Mouse (Mus musculus) heart, adult 2 months (tissue): ENCODE data around the gene Orc4. TPM values are rescaled to one million over a fixed set of nuclear protein-coding genes. Genes with fewer than 3 reads are reported as not detected.

Experiments
- DNase-seq, 2 experiments: peaks; one replicate each; pipeline ENCODE4 v3.0.0; 2021
- H3K27ac ChIP-seq: fragments of 200-600 bp; 2 replicates; pipeline ENCODE4 v1.8.1; 2022
- H3K27me3 ChIP-seq: fragments of 200-500 bp; 2 replicates; pipeline ENCODE4 v1.6.1; 2012; ENCODE audit warnings: mild to moderate bottlenecking, low read length, inconsistent platforms, mixed read lengths; ENCODE audit not compliant: control insufficient read depth, insufficient read depth
- H3K36me3 ChIP-seq: fragments of 200-500 bp; 2 replicates; pipeline ENCODE4 v1.6.1; 2012; ENCODE audit warnings: low read length, inconsistent platforms; ENCODE audit not compliant: control insufficient read depth, insufficient read depth
- H3K4me1 ChIP-seq: fragments of 200-500 bp; 2 replicates; pipeline ENCODE4 v1.6.1; 2011; ENCODE audit warnings: low read length; ENCODE audit not compliant: control insufficient read depth, insufficient read depth
- H3K4me3 ChIP-seq: fragments of 200-600 bp; 2 replicates; pipeline ENCODE4 v1.8.1; 2022
- H3K79me2 ChIP-seq: fragments of 200-500 bp; replicated peaks from 2 replicates; pipeline ENCODE4 v1.6.1; 2012; ENCODE audit warnings: mild to moderate bottlenecking, inconsistent platforms, low read length, moderate library complexity, mixed read lengths; ENCODE audit not compliant: control insufficient read depth, insufficient read depth
- H3K9ac ChIP-seq: fragments of 200-500 bp; 2 replicates; pipeline ENCODE4 v1.6.1; 2012; ENCODE audit warnings: low read depth, mild to moderate bottlenecking, control low read depth, inconsistent platforms, low read length, mixed read lengths
- CTCF ChIP-seq: fragments of 200-600 bp; IDR thresholded peaks from 2 replicates; pipeline ENCODE4 v1.8.1; 2022; ENCODE audit warnings: antibody characterized with exemption, mild to moderate bottlenecking, moderate library complexity
- EP300 ChIP-seq: fragments of 200-500 bp; IDR thresholded peaks from 2 replicates; pipeline ENCODE4 v1.6.1; 2011; ENCODE audit warnings: low read depth, low read length, control low read depth; ENCODE audit not compliant: insufficient read depth
- POLR2A ChIP-seq: fragments of 200-500 bp; IDR thresholded peaks from 2 replicates; pipeline ENCODE4 v1.6.1; 2011; ENCODE audit warnings: mild to moderate bottlenecking, low read depth, low read length, control low read depth; ENCODE audit not compliant: insufficient read depth
- WGBS: fragments of 180-500 bp; shearing (Covaris S2); methylation state at CpG from one replicate; pipeline ENCODE4 v1.1.7; 2018; 5-methylcytosine and 5-hydroxymethylcytosine counted together
- intact Hi-C: fragments of 180-260 bp; cut with DNase I; formaldehyde crosslinking; loops from one replicate; pipeline ENCODE4 v1.15.1; 2025
- long read RNA-seq: library from polyadenylated mRNA; stranded (forward); transcript quantifications from one replicate; pipeline ENCODE4 v2.0.0, GENCODE M21; 2021
- polyA plus RNA-seq: library from polyadenylated mRNA; depleted of rRNA; stranded (reverse); fragments of >200 nt; gene quantifications from 2 replicates; pipeline ENCODE4 v1.2.3, GENCODE M21; 2012; rRNA removed
- total RNA-seq, 2 experiments: library from RNA; stranded (reverse); gene quantifications; 2 replicates each; pipeline ENCODE4 v1.2.3; 2021

The Orc4 gene
- total RNA-seq (10 to 100 TPM; 25.1 to 30.2 TPM), polyA plus RNA-seq (7.5 and 17.2 TPM in 2 replicates)
- long read RNA-seq, full-length matches to known transcripts: 21 of 35 reads
- long read RNA-seq, partial matches to known transcripts: 1 of 35 reads
- long read RNA-seq, other reads (novel, unspliced or antisense): 13 of 35 reads

DNA sequence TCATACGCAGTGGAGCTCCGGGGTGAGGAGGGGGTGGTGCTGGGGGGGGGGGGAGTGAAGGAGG is at the start of gene Orc4:
Gene Orc4 (minus strand): TSS at position 26 of the 64 bp plus-strand sequence.
- peak within 1 kb of the TSS; percentile 91 for H3K27ac ChIP-seq
- peaks cover 3% of the 10 kb centered on the region; the same call in 1 of the 2 replicates for H3K36me3 ChIP-seq
- no peaks in the 10 kb centered on the region for H3K27me3 ChIP-seq
- WGBS: 0% methylated on average over 2 of the region's 2 CpGs
- no peaks in the 10 kb centered on the region for H3K4me1 ChIP-seq
- peak within 1 kb of the TSS; percentile 82 for H3K9ac ChIP-seq
- H3K4me3 ChIP-seq: peak within 1 kb of the TSS; percentile 97
- no peak for TF ChIP-seq EP300
- TF ChIP-seq POLR2A: no peak
- H3K79me2 ChIP-seq: peaks cover 2% of the 10 kb centered on the region
- intact Hi-C loops: no loop called here
- no peak for DNase-seq

DNA sequence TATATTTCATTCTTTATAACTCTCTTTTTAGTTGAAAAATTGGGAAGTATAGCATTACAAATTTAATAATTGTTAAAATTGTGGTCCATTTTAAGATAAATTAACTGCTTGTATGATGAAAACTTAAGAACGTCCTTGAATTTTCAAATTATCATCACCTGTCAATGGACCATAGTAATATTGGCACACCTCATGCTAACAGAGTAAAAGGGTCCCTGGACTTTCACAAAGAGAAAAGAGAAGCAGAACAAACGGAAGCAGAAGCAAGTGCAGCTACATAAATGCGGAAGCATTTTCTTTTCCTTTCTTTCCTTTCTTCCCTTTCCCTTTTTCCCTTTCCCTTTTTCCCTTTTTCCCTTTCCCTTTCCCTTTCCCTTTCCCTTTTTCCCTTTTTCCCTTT is 40.2 kb upstream of the Orc4 start:
- no peak for DNase-seq
- Histone ChIP-seq H3K79me2 (no peaks in the 10 kb centered on the region), H3K4me1 (no peaks in the 10 kb centered on the region), H3K4me3 (no peak overlapping the region), H3K36me3 (no peaks in the 10 kb centered on the region), H3K27ac (no peak overlapping the region), H3K9ac (no peak overlapping the region), H3K27me3 (no peaks in the 10 kb centered on the region)
- no peak for TF ChIP-seq CTCF
- TF ChIP-seq EP300: no peak
- TF ChIP-seq POLR2A: no peak
- intact Hi-C loops: no loop called here
- whole genome bisulfite sequencing: 90% methylated on average over 3 of the region's 3 CpGs

DNA sequence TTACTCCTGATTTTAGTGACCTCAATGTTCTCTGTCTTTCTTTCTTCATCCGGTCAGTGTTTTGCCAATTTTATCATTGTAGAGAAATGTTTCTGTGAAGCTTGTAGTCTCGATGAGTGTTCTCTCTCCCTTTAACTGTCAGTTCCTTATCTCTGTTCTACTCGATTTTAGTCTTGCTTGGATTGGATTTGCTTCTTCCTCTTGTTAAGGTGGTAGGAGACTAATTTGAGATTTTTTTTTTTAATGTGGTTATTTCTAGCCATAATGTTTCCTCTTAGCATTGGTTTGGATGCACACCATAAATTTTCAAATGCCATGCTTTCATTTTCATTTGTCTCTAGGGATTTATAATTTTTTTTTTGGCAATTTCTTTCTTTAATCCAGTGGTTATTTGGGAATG is 28.8 kb upstream of the Orc4 start:
- Histone ChIP-seq H3K36me3 (peaks cover 4% of the 10 kb centered on the region), H3K27me3 (no peaks in the 10 kb centered on the region), H3K27ac (no peak overlapping the region), H3K4me1 (peaks cover 1% of the 10 kb centered on the region; the same call in 1 of the 2 replicates), H3K9ac (no peak overlapping the region), H3K4me3 (no peak overlapping the region), H3K79me2 (no peaks in the 10 kb centered on the region)
- TF ChIP-seq CTCF: no peak
- TF ChIP-seq EP300: no peak
- no peak for TF ChIP-seq POLR2A
- WGBS: 13% methylated on average over 3 of the region's 3 CpGs
- no peak for DNase-seq
- intact Hi-C loops: no loop called here

DNA sequence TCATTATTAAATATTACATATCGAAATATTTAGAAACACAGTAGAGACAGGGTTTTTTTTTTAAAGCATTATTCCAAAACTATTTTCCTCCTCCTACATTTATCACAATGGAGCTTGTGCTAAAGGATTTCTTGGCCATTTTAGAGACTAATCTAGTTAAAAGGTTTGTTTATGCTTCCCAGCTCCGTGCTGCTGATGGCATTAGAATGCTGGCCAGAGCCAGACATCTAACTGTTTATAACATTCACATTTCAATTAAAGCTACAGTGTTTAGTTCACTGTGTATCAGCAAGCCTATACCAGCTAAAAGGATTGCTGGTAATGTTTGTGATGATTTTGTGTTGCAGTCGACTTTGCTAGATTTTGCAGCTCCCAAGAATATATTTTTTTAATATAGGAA is 6.5 kb upstream of the Orc4 start:
- DNase-seq: no peak
- intact Hi-C loops: no loop called here
- no peak overlapping the region for H3K4me3 ChIP-seq
- WGBS: 58% methylated on average over 3 of the region's 3 CpGs
- H3K4me1 ChIP-seq: no peaks in the 10 kb centered on the region
- no peak overlapping the region for H3K9ac ChIP-seq
- no peaks in the 10 kb centered on the region for H3K27me3 ChIP-seq
- H3K27ac ChIP-seq: no peak overlapping the region
- no peak for TF ChIP-seq CTCF
- TF ChIP-seq POLR2A: no peak
- no peak for TF ChIP-seq EP300
- H3K79me2 ChIP-seq: no peaks in the 10 kb centered on the region; the same call in 1 of the 2 replicates
- no peaks in the 10 kb centered on the region; the same call in none of the 2 replicates for H3K36me3 ChIP-seq

DNA sequence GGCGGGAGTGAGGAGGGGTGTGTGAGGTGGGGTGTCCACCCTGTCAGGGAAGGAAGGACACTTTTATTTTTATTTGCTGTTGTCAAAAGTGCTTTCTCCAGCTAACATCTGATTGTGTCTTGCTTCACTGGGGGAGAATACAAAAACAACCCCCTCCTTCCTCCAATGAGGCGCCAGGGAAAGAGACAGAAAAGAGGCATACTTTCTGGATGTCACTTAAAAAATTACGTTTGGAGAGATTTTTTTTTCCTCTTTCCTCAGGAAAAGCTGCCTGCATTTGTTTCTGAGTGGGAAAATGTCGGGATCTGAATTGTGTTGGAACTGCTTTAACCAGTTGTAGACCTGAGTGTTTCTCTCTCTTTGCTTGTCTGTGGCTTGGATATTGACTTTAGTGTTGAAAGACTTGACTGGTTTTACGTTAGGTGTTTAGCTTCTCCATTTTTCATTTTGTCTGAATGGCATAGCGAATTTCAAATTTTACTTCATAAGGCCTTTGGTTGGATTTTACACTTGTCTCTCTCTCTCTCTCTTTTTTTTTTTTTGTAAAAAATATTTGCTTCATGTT is 321 bp upstream of the Orc4 start:
- TF ChIP-seq POLR2A (0 out of 2 replicates have a peak, but pooled peaks have one; percentile 3), EP300 (no peak)
- Histone ChIP-seq H3K9ac (peak overlapping the region; percentile 82), H3K79me2 (peaks cover 2% of the 10 kb centered on the region), H3K27me3 (no peaks in the 10 kb centered on the region), H3K36me3 (peaks cover 3% of the 10 kb centered on the region; the same call in 1 of the 2 replicates), H3K4me1 (no peaks in the 10 kb centered on the region), H3K4me3 (peak overlapping the region; percentile 90), H3K27ac (peak overlapping the region; percentile 91)
- DNase-seq: no peak
- 5% methylated on average over 6 of the region's 6 CpGs for WGBS
- intact Hi-C loops: no loop called here

DNA sequence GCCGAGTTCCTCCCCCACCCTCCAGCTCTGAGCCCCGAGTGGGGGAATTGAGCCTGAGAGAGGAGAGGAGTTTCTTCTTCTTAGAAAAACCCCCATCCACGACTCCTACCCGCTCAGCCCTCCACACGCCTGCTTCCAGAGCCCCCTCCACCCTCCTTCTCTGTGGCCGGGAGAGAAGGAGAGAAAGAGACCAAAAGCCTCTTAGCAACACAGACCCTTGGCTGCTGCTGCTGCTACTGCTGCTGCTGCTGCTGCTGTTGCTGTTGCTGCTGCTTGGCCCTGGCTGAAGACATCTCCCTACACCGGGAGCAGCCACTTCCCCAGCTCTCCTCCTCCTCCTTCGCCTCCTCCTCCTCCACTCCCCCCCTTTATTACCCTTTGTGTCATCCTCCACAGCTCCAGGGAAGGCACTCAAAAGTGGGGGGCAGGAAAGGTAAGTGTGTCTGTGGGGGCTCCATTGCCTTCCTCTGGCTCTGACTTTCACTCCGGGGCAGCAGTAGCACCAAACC is 280 bp downstream of the Orc4 start:
- H3K79me2 ChIP-seq: peaks cover 2% of the 10 kb centered on the region
- WGBS: 1% methylated on average over 8 of the region's 9 CpGs
- peak overlapping the region; percentile 91 for H3K27ac ChIP-seq
- H3K36me3 ChIP-seq: peaks cover 3% of the 10 kb centered on the region; the same call in 1 of the 2 replicates
- no peaks in the 10 kb centered on the region for H3K27me3 ChIP-seq
- TF ChIP-seq CTCF: no peak
- TF ChIP-seq EP300: no peak
- 0 out of 2 replicates have a peak, but pooled peaks have one; percentile 7 for TF ChIP-seq POLR2A
- intact Hi-C loops: loop anchor here (5.0 kb wide), 1 partner anchor 137 kb away; the partner anchor contains the start of gene Acvr2a
- peak overlapping the region; percentile 82 for H3K9ac ChIP-seq
- H3K4me1 ChIP-seq: no peaks in the 10 kb centered on the region; the same call in 1 of the 2 replicates
- peak overlapping the region; percentile 90 for H3K4me3 ChIP-seq
- DNase-seq: peak; percentile 54 to 60
